Mouse (Mus musculus): Measurements from ENCODE around the gene Fbxo44. TPM values are rescaled to one million over a fixed set of nuclear protein-coding genes. Genes with fewer than 3 reads are reported as not detected.
"Not testable (repeated sequence)": the region's sequence is repeated elsewhere in the genome, so short reads cannot be mapped to it uniquely, and the experiment has no call there.

Gene Fbxo44
- polyA plus RNA-seq, 1 experiment from 2014 or later: 20.4 TPM

DNA sequence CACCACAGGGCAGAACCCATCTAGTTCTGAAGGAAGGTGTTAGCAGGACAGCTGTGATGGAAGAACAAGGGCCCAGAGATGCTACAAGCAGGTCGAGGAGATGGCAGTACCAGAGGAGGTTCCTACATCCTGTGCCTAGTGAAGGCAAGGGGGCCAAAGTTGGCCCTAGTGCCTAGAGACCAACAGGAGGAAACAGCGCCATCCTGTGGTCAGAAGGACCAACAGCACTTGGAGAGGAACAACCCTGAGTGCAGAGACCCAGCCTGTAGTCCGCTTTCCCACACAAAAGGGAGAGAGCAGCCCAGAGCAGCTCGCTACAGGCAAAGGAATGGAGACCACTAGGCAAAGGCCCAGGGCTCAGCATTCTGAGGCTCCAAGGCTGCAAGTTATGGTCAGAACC is 25.5 kb upstream of the Fbxo44 start:
- Histone ChIP-seq H3K27me3 (ENCODE audit: control insufficient read depth, insufficient read depth, low read length) (0 out of 2 replicates have a peak, but pooled peaks cover 2% of the 10 kb centered on the region), H3K4me3 (ENCODE audit: low read depth, low read length) (no peak overlapping the region), H3K36me3 (ENCODE audit: control insufficient read depth, insufficient read depth, low read length) (no peaks in the 10 kb centered on the region), H3K4me2 (no peak overlapping the region), H3K9me3 (replicated peaks; ENCODE audit: control insufficient read depth, low read length) (no peaks in the 10 kb centered on the region), H3K4me1 (ENCODE audit: control insufficient read depth, insufficient read depth, low read length) (no peaks in the 10 kb centered on the region), H3K9ac (ENCODE audit: low read depth, low read length) (no peak overlapping the region), H3K27ac (ENCODE audit: low read depth, low read length) (no peak overlapping the region)
- WGBS (ENCODE audit: insufficient replicate concordance): 61% methylated on average over 4 of the region's 4 CpGs
- no peak for ATAC-seq (replicated peaks; ENCODE audit: insufficient number of reproducible peaks, low FRiP score, low TSS enrichment)

DNA sequence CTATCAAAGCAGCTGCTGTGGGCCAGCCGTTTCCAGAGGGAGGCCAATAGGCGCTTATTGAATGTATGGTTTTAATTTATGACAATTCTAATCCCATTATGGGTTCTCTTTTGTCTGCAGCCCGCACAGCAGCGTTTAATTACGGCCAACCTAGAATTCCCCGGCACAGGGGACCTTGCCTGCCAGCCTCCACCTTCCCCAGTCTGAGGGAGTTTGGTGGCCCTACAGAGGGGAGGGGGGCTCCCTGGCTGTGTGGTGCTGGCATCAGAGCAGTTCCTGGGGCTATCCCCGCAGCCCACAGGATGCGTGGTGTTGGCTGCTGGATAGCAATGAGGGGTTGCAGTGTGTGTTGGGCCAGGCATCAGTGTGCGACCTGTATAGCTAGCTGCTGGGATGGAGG is 24.3 kb upstream of the Fbxo44 start:
- Histone ChIP-seq H3K4me1 (ENCODE audit: control insufficient read depth, insufficient read depth, low read length) (no peaks in the 10 kb centered on the region), H3K36me3 (ENCODE audit: control insufficient read depth, insufficient read depth, low read length) (no peaks in the 10 kb centered on the region), H3K4me2 (no peak overlapping the region), H3K27ac (ENCODE audit: low read depth, low read length) (no peak overlapping the region), H3K9ac (ENCODE audit: low read depth, low read length) (no peak overlapping the region), H3K27me3 (ENCODE audit: control insufficient read depth, insufficient read depth, low read length) (0 out of 2 replicates have a peak, but pooled peaks cover 2% of the 10 kb centered on the region), H3K4me3 (ENCODE audit: low read depth, low read length) (no peak overlapping the region), H3K9me3 (replicated peaks; ENCODE audit: control insufficient read depth, low read length) (no peaks in the 10 kb centered on the region)
- WGBS (ENCODE audit: insufficient replicate concordance): 67% methylated on average over 9 of the region's 9 CpGs
- no peak for ATAC-seq (replicated peaks; ENCODE audit: insufficient number of reproducible peaks, low FRiP score, low TSS enrichment)

GRCm38 (mm10) chr4:148182363-148182762 is 22.1 kb upstream of the Fbxo44 start:
- WGBS (ENCODE audit: insufficient replicate concordance): 30% methylated on average over 8 of the region's 8 CpGs
- H3K9me3 ChIP-seq (replicated peaks; ENCODE audit: control insufficient read depth, low read length): no peaks in the 10 kb centered on the region
- ATAC-seq (replicated peaks; ENCODE audit: insufficient number of reproducible peaks, low FRiP score, low TSS enrichment): no peak
- no peak overlapping the region for H3K4me3 ChIP-seq (ENCODE audit: low read depth, low read length)
- H3K27ac ChIP-seq (ENCODE audit: low read depth, low read length): no peak overlapping the region
- H3K9ac ChIP-seq (ENCODE audit: low read depth, low read length): no peak overlapping the region
- peaks cover 11% of the 10 kb centered on the region for H3K27me3 ChIP-seq (ENCODE audit: control insufficient read depth, insufficient read depth, low read length)
- H3K4me2 ChIP-seq: no peak overlapping the region
- no peaks in the 10 kb centered on the region for H3K36me3 ChIP-seq (ENCODE audit: control insufficient read depth, insufficient read depth, low read length)
- H3K4me1 ChIP-seq (ENCODE audit: control insufficient read depth, insufficient read depth, low read length): no peaks in the 10 kb centered on the region

DNA sequence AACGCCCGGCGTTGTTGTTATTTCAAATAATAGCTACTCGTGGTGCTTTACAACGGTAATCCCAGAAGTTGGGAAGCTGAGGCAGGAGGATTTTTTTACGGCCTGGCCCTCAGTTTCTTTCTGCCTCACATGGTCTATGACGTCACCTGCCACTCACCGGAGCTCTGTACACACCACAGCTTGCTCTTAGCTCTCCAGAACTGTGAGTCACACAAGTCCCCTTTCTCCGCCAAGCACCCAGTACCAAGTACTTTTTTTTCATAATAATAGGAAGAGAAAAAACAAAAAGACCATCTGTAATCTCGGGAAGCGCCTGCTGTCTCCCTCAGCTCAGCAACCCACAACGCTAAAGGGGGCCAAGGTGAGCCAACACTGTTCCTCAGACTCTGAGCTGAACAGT is 21.2 kb upstream of the Fbxo44 start:
- ATAC-seq (replicated peaks; ENCODE audit: insufficient number of reproducible peaks, low FRiP score, low TSS enrichment): no peak
- Histone ChIP-seq H3K9ac (ENCODE audit: low read depth, low read length) (no peak overlapping the region), H3K4me1 (ENCODE audit: control insufficient read depth, insufficient read depth, low read length) (no peaks in the 10 kb centered on the region), H3K4me3 (ENCODE audit: low read depth, low read length) (no peak overlapping the region), H3K27me3 (ENCODE audit: control insufficient read depth, insufficient read depth, low read length) (peaks cover 17% of the 10 kb centered on the region), H3K36me3 (ENCODE audit: control insufficient read depth, insufficient read depth, low read length) (no peaks in the 10 kb centered on the region), H3K4me2 (no peak overlapping the region), H3K9me3 (replicated peaks; ENCODE audit: control insufficient read depth, low read length) (no peaks in the 10 kb centered on the region), H3K27ac (ENCODE audit: low read depth, low read length) (no peak overlapping the region)
- WGBS (ENCODE audit: insufficient replicate concordance): 83% methylated on average over 12 of the region's 12 CpGs

DNA sequence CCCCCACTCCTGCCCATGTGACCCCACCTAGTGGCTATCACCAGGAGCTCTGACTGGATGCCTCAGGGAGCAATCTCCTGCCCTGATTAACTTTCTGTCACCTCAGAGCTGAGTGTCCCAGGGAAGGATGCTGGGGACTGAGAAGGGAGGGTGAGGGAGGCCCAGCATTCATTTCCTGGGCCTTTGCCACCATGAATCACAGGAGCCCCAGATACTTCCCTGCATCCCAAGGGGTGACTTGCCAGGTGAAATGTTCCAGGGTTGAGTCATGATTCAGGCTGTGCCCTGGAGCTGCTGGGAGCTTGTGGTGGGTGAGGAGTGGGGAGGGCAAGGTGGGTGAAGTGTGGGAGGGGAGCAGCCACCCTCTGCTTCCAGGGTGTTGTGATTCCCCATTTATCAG is 17.4 kb upstream of the Fbxo44 start:
- Histone ChIP-seq H3K9me3 (replicated peaks; ENCODE audit: control insufficient read depth, low read length) (no peaks in the 10 kb centered on the region; the same call in 1 of the 2 replicates), H3K4me2 (no peak overlapping the region), H3K27me3 (ENCODE audit: control insufficient read depth, insufficient read depth, low read length) (peaks cover 54% of the 10 kb centered on the region), H3K36me3 (ENCODE audit: control insufficient read depth, insufficient read depth, low read length) (no peaks in the 10 kb centered on the region), H3K4me1 (ENCODE audit: control insufficient read depth, insufficient read depth, low read length) (no peaks in the 10 kb centered on the region), H3K9ac (ENCODE audit: low read depth, low read length) (no peak overlapping the region), H3K27ac (ENCODE audit: low read depth, low read length) (no peak overlapping the region; the same call in 1 of the 2 replicates), H3K4me3 (ENCODE audit: low read depth, low read length) (no peak overlapping the region)
- no peak for ATAC-seq (replicated peaks; ENCODE audit: insufficient number of reproducible peaks, low FRiP score, low TSS enrichment)

- not testable (repeated sequence) for H3K36me3 ChIP-seq (ENCODE audit: control insufficient read depth, insufficient read depth, low read length); H3K9ac ChIP-seq (ENCODE audit: low read depth, low read length); H3K27ac ChIP-seq (ENCODE audit: low read depth, low read length); H3K4me3 ChIP-seq (ENCODE audit: low read depth, low read length); H3K4me1 ChIP-seq (ENCODE audit: control insufficient read depth, insufficient read depth, low read length); ATAC-seq (replicated peaks; ENCODE audit: insufficient number of reproducible peaks, low FRiP score, low TSS enrichment); H3K4me2 ChIP-seq; H3K9me3 ChIP-seq (replicated peaks; ENCODE audit: control insufficient read depth, low read length)
- 61% methylated on average over 5 of the region's 6 CpGs for WGBS (ENCODE audit: insufficient replicate concordance)
- H3K27me3 ChIP-seq (ENCODE audit: control insufficient read depth, insufficient read depth, low read length): peaks cover 63% of the 10 kb centered on the region
These were observed 16.3 kb upstream of the Fbxo44 start for GRCm38 (mm10) chr4:148176603-148177002.

- no peak for ATAC-seq (replicated peaks; ENCODE audit: insufficient number of reproducible peaks, low FRiP score, low TSS enrichment)
- H3K4me2 ChIP-seq: no peak overlapping the region
These were observed 14.2 kb upstream of the Fbxo44 start for GRCm38 (mm10) chr4:148174495-148174862.

DNA sequence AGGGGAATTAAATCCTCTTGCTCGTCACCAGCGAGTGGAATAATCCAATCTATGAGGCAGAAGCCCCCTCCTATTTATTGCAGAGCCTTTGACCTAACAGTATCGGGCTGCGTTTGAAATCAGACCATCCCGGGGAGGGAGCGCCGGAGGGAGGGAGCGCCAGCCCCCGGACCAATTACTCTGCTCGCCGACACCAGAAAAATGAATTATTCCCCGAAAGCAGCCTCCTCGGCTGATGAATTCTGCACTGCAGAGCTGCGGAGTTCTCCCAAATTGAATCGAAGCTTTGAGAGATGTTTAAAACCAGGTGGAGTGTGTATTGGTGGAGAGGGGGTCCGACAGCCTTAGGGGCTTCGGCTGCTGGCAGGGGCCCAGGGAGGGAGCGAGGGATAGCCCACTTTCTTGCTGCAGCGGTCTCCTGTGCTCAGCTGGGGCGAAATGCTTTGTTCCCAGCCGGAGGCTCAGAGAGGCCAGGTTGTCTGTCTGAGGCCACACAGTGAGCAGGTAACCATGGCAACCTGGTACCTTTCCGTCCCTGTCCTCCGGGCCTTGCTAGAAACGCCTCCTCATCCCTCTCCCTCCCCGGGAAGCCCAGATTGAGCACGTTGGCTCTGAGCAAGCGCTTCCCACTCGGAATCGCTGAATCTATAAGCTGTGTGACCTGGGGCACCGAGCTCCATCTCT is 13.7 kb upstream of the Fbxo44 start:
- Histone ChIP-seq H3K27ac (ENCODE audit: low read depth, low read length) (no peak overlapping the region), H3K9ac (ENCODE audit: low read depth, low read length) (no peak overlapping the region), H3K4me3 (ENCODE audit: low read depth, low read length) (no peak overlapping the region), H3K4me1 (ENCODE audit: control insufficient read depth, insufficient read depth, low read length) (no peaks in the 10 kb centered on the region), H3K27me3 (ENCODE audit: control insufficient read depth, insufficient read depth, low read length) (peaks cover 80% of the 10 kb centered on the region), H3K36me3 (ENCODE audit: control insufficient read depth, insufficient read depth, low read length) (no peaks in the 10 kb centered on the region), H3K9me3 (replicated peaks; ENCODE audit: control insufficient read depth, low read length) (no peaks in the 10 kb centered on the region; the same call in 1 of the 2 replicates), H3K4me2 (no peak overlapping the region)
- no peak for ATAC-seq (replicated peaks; ENCODE audit: insufficient number of reproducible peaks, low FRiP score, low TSS enrichment)
- WGBS (ENCODE audit: insufficient replicate concordance): 4% methylated on average over 30 of the region's 30 CpGs

More at GRCm38 (mm10) chr4:148174495-148174862, 14.2 kb upstream of the Fbxo44 start:
- H3K4me1 ChIP-seq (ENCODE audit: control insufficient read depth, insufficient read depth, low read length): no peaks in the 10 kb centered on the region
- no peak overlapping the region for H3K9ac ChIP-seq (ENCODE audit: low read depth, low read length)
- H3K27ac ChIP-seq (ENCODE audit: low read depth, low read length): no peak overlapping the region
- H3K36me3 ChIP-seq (ENCODE audit: control insufficient read depth, insufficient read depth, low read length): no peaks in the 10 kb centered on the region
- no peaks in the 10 kb centered on the region; the same call in 1 of the 2 replicates for H3K9me3 ChIP-seq (replicated peaks; ENCODE audit: control insufficient read depth, low read length)
- no peak overlapping the region for H3K4me3 ChIP-seq (ENCODE audit: low read depth, low read length)
- WGBS (ENCODE audit: insufficient replicate concordance): 6% methylated on average over 12 of the region's 12 CpGs
- H3K27me3 ChIP-seq (ENCODE audit: control insufficient read depth, insufficient read depth, low read length): peaks cover 80% of the 10 kb centered on the region

DNA sequence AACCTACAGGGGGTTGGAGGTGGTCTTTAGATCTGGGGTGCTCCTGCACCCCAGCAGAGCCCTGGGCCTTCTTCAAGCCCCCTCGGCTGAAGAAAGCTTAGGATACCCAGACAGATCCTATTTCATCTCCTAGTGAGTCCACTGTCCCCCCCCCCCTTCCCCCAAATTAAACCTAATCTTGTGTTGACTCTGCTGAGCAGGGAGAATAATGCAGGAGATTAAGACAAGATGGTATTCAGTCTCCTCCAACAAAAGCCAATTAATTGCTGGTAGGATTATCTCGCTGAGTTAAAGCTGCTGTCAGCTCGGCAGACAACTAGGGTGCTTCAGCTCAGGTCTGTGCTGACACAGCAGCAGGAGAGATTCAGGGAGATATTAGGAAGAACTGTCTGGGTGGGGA is 11.0 kb upstream of the Fbxo44 start:
- 34% methylated on average over 3 of the region's 3 CpGs for WGBS (ENCODE audit: insufficient replicate concordance)
- Histone ChIP-seq H3K4me3 (ENCODE audit: low read depth, low read length) (no peak overlapping the region), H3K27me3 (ENCODE audit: control insufficient read depth, insufficient read depth, low read length) (peaks cover 73% of the 10 kb centered on the region), H3K4me2 (no peak overlapping the region), H3K36me3 (ENCODE audit: control insufficient read depth, insufficient read depth, low read length) (no peaks in the 10 kb centered on the region), H3K27ac (ENCODE audit: low read depth, low read length) (no peak overlapping the region), H3K4me1 (ENCODE audit: control insufficient read depth, insufficient read depth, low read length) (no peaks in the 10 kb centered on the region), H3K9me3 (replicated peaks; ENCODE audit: control insufficient read depth, low read length) (no peaks in the 10 kb centered on the region; the same call in 1 of the 2 replicates), H3K9ac (ENCODE audit: low read depth, low read length) (no peak overlapping the region)
- no peak for ATAC-seq (replicated peaks; ENCODE audit: insufficient number of reproducible peaks, low FRiP score, low TSS enrichment)
